Mouse (Mus musculus) bone marrow macrophage, adult 2 months (primary cell): ENCODE measurements around the gene Mon1b.

Experiments used
- CTCF ChIP-seq: IDR thresholded peaks from 2 replicates; pipeline ENCODE4 v1.5.1; 2012; ENCODE audit warnings: low read depth, mild to moderate bottlenecking, low read length, moderate library complexity
- POLR2A ChIP-seq: IDR thresholded peaks from 2 replicates; pipeline ENCODE4 v1.6.1; 2012; ENCODE audit warnings: mild to moderate bottlenecking, low read depth, low read length, borderline replicate concordance

GRCm38 (mm10) chr8:113673300-113673699 is 37.9 kb downstream of the Mon1b start:
- TF ChIP-seq POLR2A (no peak), CTCF (no peak)
